Mouse (Mus musculus): ENCODE measurements around the gene Sva. TPM values are rescaled to one million over a fixed set of nuclear protein-coding genes. Genes with fewer than 3 reads are reported as not detected.

The Sva gene
- not detected for total RNA-seq (2021)
- long read RNA-seq: 0 reads

DNA sequence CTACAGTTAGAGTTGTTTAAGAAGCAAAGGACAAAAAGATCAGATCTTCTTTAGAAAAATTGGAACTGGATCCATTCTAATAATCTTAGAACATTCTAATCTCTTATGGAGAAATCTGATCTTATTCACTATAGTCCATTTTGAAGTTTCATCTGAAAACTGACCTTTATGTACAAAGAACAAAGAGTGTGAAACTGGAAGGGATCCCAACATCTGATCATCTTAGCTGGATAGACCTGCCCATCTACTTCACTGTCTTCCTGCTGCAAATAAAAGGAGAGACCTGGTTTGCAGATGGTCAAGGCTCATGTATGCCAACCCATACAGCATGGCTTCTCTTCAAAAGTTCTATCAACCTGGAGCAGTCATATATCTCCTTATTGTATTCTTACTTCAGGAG, at the start of gene Sva:
Gene Sva, plus strand, starts transcription at position 301 of the 400 bp plus-strand sequence.
- DNase-seq (ENCODE audit: low spot score in 2 of 2): no peak

Other genes with a start within 250 kb of the Sva start
- gene Pip, start 190.9 kb upstream of the Sva start, total RNA-seq (2021): not detected
- gene Sval2, start 185.4 kb upstream of the Sva start, total RNA-seq (2021): not detected
- gene Sval1, start 86.8 kb upstream of the Sva start, total RNA-seq (2021): not detected
- not detected for gene Sval3, start 70.3 kb upstream of the Sva start, total RNA-seq (2021)
- not detected for gene Tas2r139, start 102.5 kb downstream of the Sva start, total RNA-seq (2021)
- gene Tas2r144, start 176.9 kb downstream of the Sva start, total RNA-seq (2021): not detected
- gene Gstk1, start 207.5 kb downstream of the Sva start, total RNA-seq (2021): 1 to 10 TPM; 7.1 to 8.5 TPM
- gene Tmem139, start 223.6 kb downstream of the Sva start, total RNA-seq (2021): not detected
- 10 to 100 TPM; 28.0 to 32.2 TPM for gene Casp2, start 226.6 kb downstream of the Sva start, total RNA-seq (2021)
- gene Clcn1, start 248.3 kb downstream of the Sva start, total RNA-seq (2021): 1 to 10 TPM; 2.9 to 4.2 TPM